Mouse (Mus musculus): Measurements from ENCODE around the gene Ehbp1. TPM values are rescaled to one million over a fixed set of nuclear protein-coding genes. Genes with fewer than 3 reads are reported as not detected.
A peak's percentile ranks its signal among the peaks of the same experiment; 100 is the strongest.

Ehbp1 gene
- total RNA-seq, 2 experiments from 2014 or later = 36.8 to 44.8 TPM

DNA sequence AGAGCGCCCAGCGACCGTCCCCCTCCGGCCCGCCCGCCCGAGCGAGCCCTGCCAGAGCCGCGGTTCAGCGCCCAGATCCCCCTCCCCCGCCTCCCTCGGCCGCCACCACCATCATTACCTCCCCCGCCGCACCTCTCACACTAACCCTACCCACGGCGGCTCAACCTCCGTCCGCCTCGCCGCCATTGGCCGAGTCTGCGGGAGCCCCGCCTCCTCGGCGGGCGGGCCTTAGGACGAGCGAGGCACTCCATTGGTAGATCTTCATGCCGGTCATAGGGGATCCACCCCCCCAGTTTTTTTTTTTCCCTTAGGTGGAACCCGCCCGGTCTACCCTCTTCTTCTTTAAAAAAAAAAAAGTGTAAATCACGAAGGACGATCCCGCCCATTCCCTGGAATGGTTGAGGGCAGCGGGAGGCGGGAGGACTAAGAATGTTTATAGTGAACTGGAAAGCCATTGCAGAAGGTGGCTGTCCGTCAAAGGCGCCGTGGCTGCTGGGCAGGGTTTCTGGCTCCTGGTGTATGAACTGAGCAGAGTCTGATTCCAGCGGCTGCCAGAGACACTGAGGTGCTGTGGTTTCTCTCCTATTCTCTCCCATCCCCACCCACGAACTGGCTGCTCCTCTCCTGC is 55.1 kb downstream of the Ehbp1 start:
- peak; percentile 88 to 91 for DNase-seq (ENCODE audit: low spot score in 2 of 2)

DNA sequence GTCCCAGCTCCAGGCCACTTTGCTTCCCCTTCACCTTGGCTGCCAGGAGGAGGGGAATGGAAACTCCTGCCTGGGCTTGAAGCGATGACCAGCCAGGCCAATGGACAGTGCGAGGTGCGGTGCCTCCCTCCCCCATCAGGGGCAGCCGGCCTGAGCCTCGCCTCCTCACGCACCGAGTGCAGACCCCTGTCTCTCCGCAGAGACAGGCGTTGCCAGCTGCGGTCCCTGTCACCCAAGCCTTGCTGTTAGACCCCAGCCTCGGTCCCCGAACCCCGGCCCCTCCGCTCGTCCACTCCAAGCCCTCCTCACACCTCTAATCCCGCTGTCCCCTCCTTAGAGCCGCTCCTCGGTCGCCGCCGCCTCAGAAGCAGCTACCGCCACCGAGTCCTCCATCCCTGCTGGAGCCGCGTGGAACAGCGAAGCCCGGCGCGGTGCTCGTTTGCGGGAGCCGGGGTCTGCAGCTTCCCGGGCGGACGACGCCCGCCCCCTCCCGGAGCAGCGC is 55.7 kb downstream of the Ehbp1 start:
- DNase-seq (ENCODE audit: low spot score in 2 of 2) = peak in 1 of 2 experiments; percentile 46

DNA sequence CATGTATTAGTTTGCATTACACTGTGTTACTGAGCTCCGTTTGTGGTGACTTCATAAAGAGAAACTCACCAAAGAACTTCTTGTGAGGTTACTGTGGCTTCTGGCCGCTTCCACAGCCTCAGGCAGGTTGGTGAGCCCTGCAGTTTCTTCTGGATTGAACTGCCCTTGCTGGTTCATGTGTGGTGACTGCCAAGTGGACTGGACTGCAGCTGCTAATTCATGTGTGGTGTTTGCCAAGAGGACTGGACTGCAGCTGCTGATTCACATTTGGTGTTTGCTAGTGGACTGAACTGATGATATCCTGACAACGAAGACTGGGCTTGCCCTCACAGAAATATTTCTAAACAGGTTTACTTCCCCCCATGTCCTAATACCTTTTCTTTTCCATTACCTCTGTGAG is 65.4 kb downstream of the Ehbp1 start:
- DNase-seq (ENCODE audit: low spot score in 2 of 2) = no peak

DNA sequence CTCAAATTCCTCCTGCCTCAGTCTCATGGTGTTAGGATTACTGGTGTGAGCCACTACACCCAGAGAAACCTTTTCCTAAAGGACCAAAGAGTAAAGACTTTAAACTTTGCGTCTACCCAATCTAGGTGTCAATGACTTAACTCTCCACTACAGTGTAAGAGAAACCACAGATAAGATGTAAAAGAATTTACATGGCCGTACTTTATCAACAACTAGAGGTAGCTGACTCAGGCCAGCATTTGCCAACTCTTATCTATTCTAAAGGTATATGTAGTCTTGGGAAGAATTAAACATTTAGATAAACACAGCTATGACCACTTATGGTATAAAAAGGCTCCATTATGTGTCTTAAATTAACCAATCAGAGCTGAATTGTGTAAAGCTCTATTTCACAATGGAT is 67.9 kb downstream of the Ehbp1 start:
- no peak for DNase-seq (ENCODE audit: low spot score in 2 of 2)

DNA sequence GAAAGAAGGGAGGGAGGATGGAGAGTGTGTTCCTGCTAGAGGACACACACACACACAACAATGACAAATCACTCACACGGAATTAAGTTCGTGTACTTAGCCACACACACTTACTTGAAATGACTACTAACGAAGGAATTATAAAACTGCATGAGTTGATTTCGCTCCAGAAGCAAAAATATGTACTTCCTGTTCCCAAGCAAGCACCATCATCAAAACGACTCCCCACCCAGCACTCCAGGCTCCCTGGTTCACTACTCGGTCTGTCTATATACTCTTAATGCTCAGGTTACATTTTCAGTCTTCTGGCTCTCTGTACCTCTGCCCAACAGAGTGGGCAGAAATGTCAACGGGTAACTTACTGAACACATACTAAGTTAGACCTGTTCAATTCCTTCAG is 68.7 kb downstream of the Ehbp1 start:
- DNase-seq (ENCODE audit: low spot score in 2 of 2) = no peak

DNA sequence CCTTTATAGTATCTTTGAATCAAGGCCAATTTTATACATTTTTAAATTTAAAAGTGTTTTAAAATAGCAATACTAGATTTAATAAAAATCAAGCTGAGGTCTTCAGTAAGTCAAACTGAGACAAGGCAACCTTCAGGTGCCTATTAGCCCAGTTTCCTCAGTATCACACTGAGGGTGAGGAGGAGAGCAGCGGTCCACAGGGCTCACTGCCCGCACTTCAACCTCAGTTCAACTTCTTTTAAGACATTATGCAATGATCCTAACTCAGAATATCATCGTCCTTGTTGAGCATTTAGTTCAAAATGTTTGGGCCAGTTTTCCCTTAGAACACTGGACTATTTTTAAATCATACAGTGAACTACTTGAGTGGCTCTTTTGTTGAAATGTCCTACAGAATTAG is 70.2 kb downstream of the Ehbp1 start:
- DNase-seq (ENCODE audit: low spot score in 2 of 2) = no peak

DNA sequence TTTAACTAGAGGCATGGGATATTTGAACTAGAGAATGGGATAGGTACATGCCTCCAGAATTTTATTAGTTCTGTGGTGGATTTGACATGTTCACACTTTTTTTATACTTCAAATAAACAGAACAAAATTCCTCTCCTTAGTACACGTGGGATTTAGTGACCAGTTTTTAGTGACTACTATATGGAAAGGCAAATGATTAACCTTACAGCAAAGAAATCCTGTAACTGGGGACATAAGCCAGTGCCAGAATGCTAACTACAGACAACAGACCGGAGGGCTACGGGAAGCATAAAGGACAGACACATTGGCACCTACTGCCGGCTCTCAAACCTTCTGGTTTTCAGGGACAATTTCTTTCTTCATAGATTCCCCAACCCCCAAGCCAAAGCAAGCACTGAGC is 72.4 kb downstream of the Ehbp1 start:
- DNase-seq (ENCODE audit: low spot score in 2 of 2) = no peak

DNA sequence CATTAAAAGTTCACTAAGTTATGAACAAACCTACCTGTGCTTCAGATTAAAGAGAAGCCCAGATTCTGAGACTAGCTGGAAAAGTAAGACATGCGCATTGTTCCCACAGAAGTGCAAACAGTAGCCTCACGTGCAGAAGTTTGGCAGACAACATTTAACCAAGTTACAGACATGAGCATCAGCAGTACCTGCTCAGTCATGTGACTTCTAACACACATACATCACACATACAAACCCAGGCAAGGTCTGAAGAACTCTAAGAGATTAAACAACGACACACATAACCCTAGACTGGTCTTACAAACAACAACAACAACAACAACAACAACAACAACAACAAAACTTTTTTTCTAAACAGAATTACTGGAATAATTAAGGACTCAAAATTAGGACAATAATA is 72.9 kb downstream of the Ehbp1 start:
- no peak for DNase-seq (ENCODE audit: low spot score in 2 of 2)

DNA sequence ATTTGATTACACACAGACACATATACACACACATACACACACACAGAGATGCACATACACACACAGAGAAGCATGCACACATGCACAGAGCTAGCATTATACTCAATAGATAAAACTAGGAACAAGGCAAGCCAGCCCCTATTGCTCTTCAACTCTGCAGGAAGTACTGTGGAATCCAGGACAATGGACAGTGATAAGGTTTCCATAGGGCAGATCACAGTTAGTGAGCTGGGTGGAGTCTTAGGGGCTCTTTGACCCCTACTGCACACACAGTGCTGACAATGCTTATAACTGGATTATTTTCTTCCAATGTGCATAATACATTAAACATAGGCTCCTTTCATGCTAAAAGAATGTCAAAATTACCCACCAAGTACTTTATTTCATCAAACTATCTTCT is 75.1 kb downstream of the Ehbp1 start:
- DNase-seq (ENCODE audit: low spot score in 2 of 2) = no peak

DNA sequence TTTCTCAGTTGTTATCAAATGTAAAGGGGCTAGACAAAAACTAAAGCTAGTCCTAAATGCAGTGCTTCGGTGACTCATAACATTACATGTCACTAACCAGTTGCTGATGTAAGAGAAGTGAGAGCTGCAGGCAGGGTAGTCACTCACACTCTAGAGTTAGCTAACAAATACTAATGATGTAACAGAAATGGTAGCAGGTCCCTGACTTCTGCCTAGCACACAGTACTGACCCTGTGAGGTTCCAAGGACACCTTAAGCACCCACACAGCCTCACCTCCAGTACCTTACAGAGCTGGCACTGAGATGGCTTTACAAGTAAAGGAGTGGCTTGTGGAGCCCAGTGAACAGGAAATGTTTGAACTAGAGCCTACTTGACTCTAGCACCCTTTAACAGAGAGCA is 86.7 kb downstream of the Ehbp1 start:
- no peak for DNase-seq (ENCODE audit: low spot score in 2 of 2)

DNA sequence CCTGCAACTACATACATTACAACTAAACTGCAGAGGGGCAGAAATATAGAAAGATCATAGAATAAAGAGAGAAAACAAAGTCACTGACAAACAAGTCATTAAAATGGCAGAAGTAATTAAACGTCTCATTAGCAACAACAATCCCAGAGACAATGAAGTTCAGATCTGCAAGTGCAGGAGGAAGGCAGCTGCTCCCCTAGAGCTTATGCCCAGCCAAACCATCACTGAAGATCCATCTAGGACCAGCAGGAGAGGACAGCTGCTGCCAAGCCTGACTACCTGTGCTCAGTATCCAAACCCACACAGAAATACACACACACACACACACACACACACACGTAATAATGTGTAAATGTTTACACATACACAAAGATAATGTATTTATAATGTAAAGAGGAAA is 92.7 kb downstream of the Ehbp1 start:
- no peak for DNase-seq (ENCODE audit: low spot score in 2 of 2)

DNA sequence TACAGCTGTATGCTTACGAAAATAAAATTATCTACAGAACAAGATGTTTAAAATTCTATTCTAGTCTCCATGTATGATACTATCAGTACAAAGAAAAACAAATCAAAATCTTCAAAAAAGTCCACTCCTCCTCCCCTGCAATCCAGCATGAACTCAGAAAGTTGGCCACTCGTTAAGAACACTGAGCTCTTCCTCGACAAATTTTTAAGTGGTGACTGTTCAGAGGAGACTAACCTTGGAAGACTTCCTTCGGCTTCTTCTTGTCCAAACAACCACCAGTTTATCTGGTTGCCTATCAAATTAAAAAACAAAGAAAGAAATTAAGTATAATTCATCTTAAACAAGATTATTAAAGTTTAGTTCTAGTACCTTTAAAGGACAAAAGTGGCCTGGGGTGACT is 94.4 kb downstream of the Ehbp1 start:
- DNase-seq (ENCODE audit: low spot score in 2 of 2) = no peak

DNA sequence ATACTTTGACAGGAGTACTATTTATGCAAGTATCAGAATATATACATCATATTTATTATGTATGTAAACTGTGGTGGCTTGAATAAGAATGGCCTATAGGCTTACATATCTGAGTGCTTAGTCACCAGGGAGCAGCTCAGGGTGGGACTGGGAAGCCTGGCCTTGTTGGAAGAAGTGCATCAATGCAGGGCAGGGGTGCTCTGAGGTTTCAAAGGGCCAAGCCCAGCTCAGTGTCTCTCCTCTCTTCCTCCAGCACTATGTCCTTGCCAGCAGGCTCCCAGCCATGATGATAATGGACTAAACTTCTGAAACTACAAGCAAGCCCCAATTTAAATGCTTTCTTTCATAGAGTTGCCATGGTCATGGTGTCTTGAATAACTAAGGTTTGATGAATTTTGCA is 95.0 kb downstream of the Ehbp1 start:
- no peak for DNase-seq (ENCODE audit: low spot score in 2 of 2)

DNA sequence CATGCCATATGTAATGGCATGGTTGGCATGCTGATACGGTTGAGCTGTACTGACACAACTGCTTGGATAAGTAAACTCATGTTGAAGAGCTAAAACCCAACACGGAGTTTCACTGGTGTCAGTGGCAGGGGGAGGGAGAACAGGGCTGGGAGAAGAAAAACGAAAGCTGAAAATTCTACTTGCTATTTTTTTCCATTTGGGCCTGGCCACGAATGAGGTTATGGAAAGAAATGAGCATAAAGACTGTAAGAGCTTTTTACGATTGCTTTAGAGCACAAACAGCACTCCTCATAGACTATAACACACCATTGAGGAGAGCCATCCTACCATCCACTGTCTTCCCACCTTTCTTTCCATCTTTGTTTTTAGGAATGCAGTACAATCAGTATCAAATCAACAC is 106.5 kb downstream of the Ehbp1 start:
- DNase-seq (ENCODE audit: low spot score in 2 of 2) = no peak

DNA sequence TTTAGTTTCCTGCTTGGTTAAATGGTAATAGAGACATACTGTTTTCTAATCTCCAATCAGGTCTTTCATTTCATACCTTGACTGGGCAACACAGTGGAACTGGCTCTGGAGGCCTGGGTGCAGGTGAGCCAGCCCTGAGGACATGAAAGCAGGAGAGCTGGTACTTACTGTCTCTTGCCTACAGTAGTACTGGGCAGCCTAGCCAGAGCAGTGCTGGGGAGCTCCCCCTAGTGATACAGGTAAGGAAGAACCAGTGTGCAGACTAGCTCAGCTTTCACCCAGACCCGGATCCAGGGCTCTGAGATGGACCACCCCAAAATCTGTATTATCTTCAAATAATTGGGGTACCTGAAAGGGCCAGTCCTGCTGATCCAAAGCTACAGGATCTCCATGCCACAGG is 107.4 kb downstream of the Ehbp1 start:
- DNase-seq (ENCODE audit: low spot score in 2 of 2) = no peak

DNA sequence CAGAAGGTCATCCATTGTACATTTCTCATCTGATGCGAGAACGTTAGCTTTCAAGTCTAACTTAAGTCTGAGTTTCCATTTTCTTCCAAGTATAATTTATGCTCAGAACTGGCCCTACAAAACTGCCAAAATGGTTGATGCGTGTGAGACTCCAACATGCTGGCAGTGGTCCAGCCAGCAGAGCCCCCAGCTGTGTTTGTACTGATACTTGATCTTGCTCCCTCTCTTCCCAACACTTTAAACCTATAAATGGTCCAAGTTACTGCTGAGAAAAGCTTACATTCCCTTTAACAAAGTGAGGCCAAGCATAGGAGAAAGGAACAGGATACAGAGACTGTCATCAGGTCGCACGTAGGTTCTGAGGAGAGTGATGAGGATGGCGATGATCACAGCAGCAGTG is 111.2 kb downstream of the Ehbp1 start:
- no peak for DNase-seq (ENCODE audit: low spot score in 2 of 2)

DNA sequence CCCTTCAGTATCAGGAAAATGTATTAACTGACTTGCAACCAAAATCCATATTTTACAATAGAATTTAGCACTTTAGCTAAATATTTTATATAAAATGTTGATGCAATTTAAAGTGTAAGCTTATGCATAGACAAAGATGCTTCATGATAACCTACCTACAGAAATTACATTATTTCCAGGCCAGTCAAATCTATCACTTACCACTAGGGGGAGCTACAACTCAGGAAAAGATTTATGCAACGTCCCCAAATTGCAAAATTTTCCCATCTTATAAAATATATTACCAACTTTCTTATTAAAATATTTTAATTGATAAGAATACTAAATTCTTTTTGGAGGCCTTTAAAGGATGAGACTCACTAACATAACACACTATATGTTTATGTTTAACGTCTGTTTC is 116.5 kb downstream of the Ehbp1 start:
- DNase-seq (ENCODE audit: low spot score in 2 of 2) = no peak

DNA sequence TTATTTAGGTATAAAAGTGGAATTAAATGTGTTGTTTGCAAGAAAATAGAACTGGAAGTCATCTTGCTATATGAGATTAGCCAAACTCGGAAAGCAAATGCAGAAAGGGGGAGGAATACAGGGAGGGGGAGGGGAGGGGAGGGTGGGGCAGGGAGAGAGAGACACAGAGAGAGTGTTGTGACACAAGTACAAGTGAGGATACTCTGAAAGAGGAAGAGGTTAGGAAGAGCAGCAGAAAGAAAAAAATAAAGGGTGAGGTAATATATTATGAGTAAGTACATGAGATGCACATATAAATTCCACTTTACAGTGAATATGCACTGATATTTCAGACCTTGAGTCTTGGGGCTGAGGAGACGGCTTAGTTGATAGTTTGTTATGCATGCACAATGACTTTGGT is 123.9 kb downstream of the Ehbp1 start:
- DNase-seq (ENCODE audit: low spot score in 2 of 2) = no peak

DNA sequence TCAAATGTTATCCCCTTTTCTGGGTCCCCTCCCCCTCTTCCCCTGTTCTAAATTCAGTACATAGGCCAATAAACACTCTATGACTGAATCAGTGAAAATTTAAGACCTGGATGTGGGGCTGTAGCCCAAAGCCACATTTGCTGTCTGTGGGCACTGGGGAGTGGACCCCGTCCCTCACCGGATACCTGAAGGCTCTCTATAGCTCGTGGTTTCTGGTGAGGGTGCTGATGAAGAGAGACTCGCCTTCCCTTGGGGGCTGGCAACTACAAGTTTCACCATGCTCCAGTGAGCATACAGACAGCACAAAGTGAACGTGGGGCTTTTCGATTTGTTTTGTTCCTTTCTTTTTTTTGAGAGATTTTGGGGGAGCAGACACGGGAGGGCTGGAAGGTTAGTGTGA is 125.2 kb downstream of the Ehbp1 start:
- DNase-seq (ENCODE audit: low spot score in 2 of 2) = no peak

DNA sequence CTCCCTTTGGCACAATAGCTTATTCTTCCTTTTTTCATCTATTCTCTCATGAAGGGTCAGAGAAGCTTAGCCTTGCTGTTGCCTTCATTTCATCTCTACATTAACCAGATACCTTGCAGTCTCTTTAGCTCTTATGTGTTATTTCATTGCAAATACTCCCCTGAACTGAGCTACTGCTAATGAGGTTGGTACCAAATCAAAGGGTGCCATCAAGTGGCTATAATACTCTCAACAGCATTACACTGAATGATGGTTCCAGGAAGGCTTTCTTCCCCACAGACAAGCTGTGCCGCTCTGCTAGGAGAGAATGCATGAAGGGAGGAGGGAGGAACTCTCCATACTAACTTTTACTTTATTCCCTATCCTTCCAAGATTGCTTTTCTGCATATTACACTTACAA is 135.5 kb downstream of the Ehbp1 start:
- DNase-seq (ENCODE audit: low spot score in 2 of 2) = no peak

DNA sequence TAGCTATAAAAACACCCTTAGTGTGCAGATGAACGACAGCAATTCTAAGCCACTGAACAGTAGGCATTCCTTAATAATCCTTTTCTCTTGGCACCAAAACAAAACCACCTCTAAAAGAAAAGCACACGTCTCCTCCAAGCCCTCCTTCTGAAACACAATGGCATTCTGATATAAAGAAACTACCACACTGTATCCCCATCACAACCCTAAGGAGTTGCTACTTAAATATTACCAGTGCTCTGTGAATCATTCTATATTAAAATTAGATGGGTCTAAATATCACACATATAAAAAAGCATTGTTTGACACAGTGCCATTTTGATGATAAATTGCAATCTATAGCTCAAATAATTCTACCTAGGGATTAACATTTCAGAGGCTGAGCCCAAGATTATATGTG is 135.9 kb downstream of the Ehbp1 start:
- DNase-seq (ENCODE audit: low spot score in 2 of 2) = no peak

DNA sequence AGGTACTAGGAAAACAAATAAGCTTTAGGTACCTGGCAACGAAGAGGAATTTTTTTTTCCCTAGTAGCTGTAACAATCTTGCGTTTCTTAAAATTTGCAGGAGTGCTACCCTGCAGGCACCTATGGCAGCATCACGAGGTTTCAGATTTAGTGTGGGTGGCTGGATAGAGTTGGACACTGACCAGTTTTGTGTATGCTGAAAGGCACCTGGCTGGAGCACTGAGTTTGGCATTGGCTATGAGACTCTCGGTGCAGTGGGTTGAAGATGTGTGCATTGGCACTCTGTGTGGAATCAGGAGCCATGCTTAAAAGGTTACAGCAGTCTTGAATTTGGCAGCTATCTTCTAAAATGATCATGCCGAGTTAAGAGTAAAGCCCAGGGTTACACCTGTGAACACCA is 138.7 kb downstream of the Ehbp1 start:
- no peak for DNase-seq (ENCODE audit: low spot score in 2 of 2)

DNA sequence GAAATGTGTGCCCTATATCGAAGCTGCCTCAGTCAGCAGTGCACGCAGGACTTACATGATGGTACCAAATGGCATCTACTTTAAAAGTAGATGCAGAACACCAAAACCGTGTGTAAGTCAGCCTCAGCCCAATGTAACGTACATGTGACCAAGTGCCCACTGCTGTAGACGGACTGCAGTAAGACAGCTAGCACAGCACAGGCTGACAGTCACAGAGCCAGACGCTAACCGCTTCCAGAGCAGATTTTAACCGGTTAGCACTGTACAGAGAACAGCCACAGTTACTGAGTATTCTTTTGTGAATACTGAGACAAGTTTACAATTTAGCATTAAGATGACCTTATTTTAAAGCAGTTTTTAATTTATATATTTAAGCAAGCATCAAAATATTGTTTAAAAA is 141.0 kb downstream of the Ehbp1 start:
- DNase-seq (ENCODE audit: low spot score in 2 of 2) = no peak

DNA sequence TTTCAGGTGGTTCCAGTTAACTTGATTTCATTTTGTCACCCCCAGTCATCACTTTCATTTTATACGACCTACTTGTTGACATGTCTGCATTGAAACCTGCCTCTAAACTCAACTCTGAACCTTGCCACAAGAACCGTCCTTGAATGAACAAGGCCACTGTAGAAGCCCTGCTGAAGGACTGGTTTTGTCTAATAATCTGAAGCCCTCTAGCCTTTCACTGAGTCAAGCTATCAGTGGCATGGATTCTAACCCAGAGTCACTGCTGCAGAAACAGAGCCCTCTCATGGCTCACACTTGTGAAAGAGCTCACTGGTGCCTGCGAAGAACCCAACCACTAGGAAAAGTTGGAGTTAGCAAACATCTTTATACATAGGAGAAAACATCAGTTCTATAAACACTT is 142.2 kb downstream of the Ehbp1 start:
- no peak for DNase-seq (ENCODE audit: low spot score in 2 of 2)

All from gastrocnemius, postnatal 4 days (tissue).